Mouse (Mus musculus): Measurements from ENCODE around the gene Tex9. TPM values are rescaled to one million over a fixed set of nuclear protein-coding genes. Genes with fewer than 3 reads are reported as not detected.
"Not testable (repeated sequence)": the region's sequence is repeated elsewhere in the genome, so short reads cannot be mapped to it uniquely, and the experiment has no call there.

Gene Tex9
- polyA plus RNA-seq, 1 experiment from 2014 or later, result 55.4 TPM

GRCm38 (mm10) chr9:72468616-72469015 is 23.4 kb downstream of the Tex9 start:
- 93% methylated on average over 10 of the region's 10 CpGs for WGBS
- H3K4me3 ChIP-seq, result no peak overlapping the region
- H3K9me3 ChIP-seq (replicated peaks), result no peaks in the 10 kb centered on the region
- peaks cover 72% of the 10 kb centered on the region for H3K36me3 ChIP-seq
- no peaks in the 10 kb centered on the region for H3K4me1 ChIP-seq
- H3K27ac ChIP-seq, result no peak overlapping the region
- DNase-seq (ENCODE audit: low spot score), result no peak
- H3K27me3 ChIP-seq (ENCODE audit: low read depth, poor library complexity, severe bottlenecking), result no peaks in the 10 kb centered on the region

GRCm38 (mm10) chr9:72467551-72468407 is 24.2 kb downstream of the Tex9 start:
- Histone ChIP-seq H3K27me3 (ENCODE audit: low read depth, poor library complexity, severe bottlenecking) (no peaks in the 10 kb centered on the region), H3K36me3 (peaks cover 69% of the 10 kb centered on the region), H3K4me3 (no peak overlapping the region), H3K27ac (no peak overlapping the region), H3K9me3 (replicated peaks) (no peaks in the 10 kb centered on the region), H3K4me1 (no peaks in the 10 kb centered on the region)
- WGBS, result 71% methylated on average over 11 of the region's 11 CpGs
- no peak for DNase-seq (ENCODE audit: low spot score)

GRCm38 (mm10) chr9:72465754-72466181 is 26.2 kb downstream of the Tex9 start:
- H3K27ac ChIP-seq, result no peak overlapping the region
- 93% methylated on average over 4 of the region's 4 CpGs for WGBS

GRCm38 (mm10) chr9:72464806-72465205 is 27.2 kb downstream of the Tex9 start:
- Histone ChIP-seq H3K36me3 (peaks cover 70% of the 10 kb centered on the region), H3K27me3 (ENCODE audit: low read depth, poor library complexity, severe bottlenecking) (no peaks in the 10 kb centered on the region)
- WGBS, result 92% methylated on average over 1 of the region's 1 CpGs

More at GRCm38 (mm10) chr9:72465754-72466181, 26.2 kb downstream of the Tex9 start:
- Histone ChIP-seq H3K27me3 (ENCODE audit: low read depth, poor library complexity, severe bottlenecking) (no peaks in the 10 kb centered on the region), H3K36me3 (peaks cover 69% of the 10 kb centered on the region), H3K9me3 (replicated peaks) (no peaks in the 10 kb centered on the region), H3K4me1 (no peaks in the 10 kb centered on the region), H3K4me3 (no peak overlapping the region)
- no peak for DNase-seq (ENCODE audit: low spot score)

GRCm38 (mm10) chr9:72462427-72462826 is 29.6 kb downstream of the Tex9 start:
- H3K4me1 ChIP-seq, result no peaks in the 10 kb centered on the region
- no peak overlapping the region for H3K27ac ChIP-seq
- H3K4me3 ChIP-seq, result no peak overlapping the region
- peaks cover 78% of the 10 kb centered on the region for H3K36me3 ChIP-seq
- no peak for DNase-seq (ENCODE audit: low spot score)
- no peaks in the 10 kb centered on the region for H3K9me3 ChIP-seq (replicated peaks)
- WGBS, result 98% methylated on average over 2 of the region's 2 CpGs
- no peaks in the 10 kb centered on the region for H3K27me3 ChIP-seq (ENCODE audit: low read depth, poor library complexity, severe bottlenecking)

More at GRCm38 (mm10) chr9:72464806-72465205, 27.2 kb downstream of the Tex9 start:
- Histone ChIP-seq H3K4me1 (no peaks in the 10 kb centered on the region), H3K27ac (no peak overlapping the region), H3K9me3 (replicated peaks) (no peaks in the 10 kb centered on the region), H3K4me3 (no peak overlapping the region)
- DNase-seq (ENCODE audit: low spot score), result no peak

- H3K27ac ChIP-seq, result no peak overlapping the region
- no peak overlapping the region for H3K4me3 ChIP-seq
- H3K36me3 ChIP-seq, result peaks cover 84% of the 10 kb centered on the region
- no peak for DNase-seq (ENCODE audit: low spot score)
- no peaks in the 10 kb centered on the region for H3K9me3 ChIP-seq (replicated peaks)
- no peaks in the 10 kb centered on the region for H3K27me3 ChIP-seq (ENCODE audit: low read depth, poor library complexity, severe bottlenecking)
- WGBS, result 82% methylated on average over 3 of the region's 3 CpGs
- no peaks in the 10 kb centered on the region for H3K4me1 ChIP-seq
These were observed 31.2 kb downstream of the Tex9 start for GRCm38 (mm10) chr9:72460767-72461166.

GRCm38 (mm10) chr9:72459703-72460102 is 32.3 kb downstream of the Tex9 start:
- WGBS, result 90% methylated on average over 3 of the region's 3 CpGs
- Histone ChIP-seq H3K4me3 (no peak overlapping the region), H3K36me3 (peaks cover 91% of the 10 kb centered on the region), H3K9me3 (replicated peaks) (no peaks in the 10 kb centered on the region), H3K27me3 (ENCODE audit: low read depth, poor library complexity, severe bottlenecking) (no peaks in the 10 kb centered on the region), H3K27ac (no peak overlapping the region), H3K4me1 (no peaks in the 10 kb centered on the region)
- DNase-seq (ENCODE audit: low spot score), result no peak

GRCm38 (mm10) chr9:72458233-72458632 is 33.8 kb downstream of the Tex9 start:
- H3K4me1 ChIP-seq, result no peaks in the 10 kb centered on the region
- peaks cover 92% of the 10 kb centered on the region for H3K36me3 ChIP-seq
- H3K4me3 ChIP-seq, result no peak overlapping the region
- peak; percentile 57 for DNase-seq (ENCODE audit: low spot score)
- no peaks in the 10 kb centered on the region for H3K9me3 ChIP-seq (replicated peaks)
- no peaks in the 10 kb centered on the region for H3K27me3 ChIP-seq (ENCODE audit: low read depth, poor library complexity, severe bottlenecking)
- no peak overlapping the region for H3K27ac ChIP-seq
- WGBS, result 28% methylated on average over 5 of the region's 5 CpGs

GRCm38 (mm10) chr9:72456374-72456773 is 35.6 kb downstream of the Tex9 start:
- Histone ChIP-seq H3K4me3 (no peak overlapping the region), H3K9me3 (replicated peaks) (no peaks in the 10 kb centered on the region), H3K27me3 (ENCODE audit: low read depth, poor library complexity, severe bottlenecking) (no peaks in the 10 kb centered on the region), H3K36me3 (peaks cover 97% of the 10 kb centered on the region), H3K27ac (no peak overlapping the region), H3K4me1 (no peaks in the 10 kb centered on the region)
- no peak for DNase-seq (ENCODE audit: low spot score)
- WGBS, result 47% methylated on average over 1 of the region's 1 CpGs

GRCm38 (mm10) chr9:72454281-72454680 is 37.7 kb downstream of the Tex9 start:
- not testable (repeated sequence) for H3K4me1 ChIP-seq; H3K27me3 ChIP-seq (ENCODE audit: low read depth, poor library complexity, severe bottlenecking); H3K4me3 ChIP-seq; H3K9me3 ChIP-seq (replicated peaks); H3K27ac ChIP-seq; DNase-seq (ENCODE audit: low spot score)
- peaks cover 97% of the 10 kb centered on the region for H3K36me3 ChIP-seq

GRCm38 (mm10) chr9:72451111-72451510 is 40.9 kb downstream of the Tex9 start:
- no peak overlapping the region for H3K4me3 ChIP-seq
- H3K36me3 ChIP-seq, result peaks cover 97% of the 10 kb centered on the region
- 89% methylated on average over 6 of the region's 6 CpGs for WGBS
- DNase-seq (ENCODE audit: low spot score), result no peak
- no peaks in the 10 kb centered on the region for H3K9me3 ChIP-seq (replicated peaks)
- no peaks in the 10 kb centered on the region for H3K4me1 ChIP-seq
- H3K27me3 ChIP-seq (ENCODE audit: low read depth, poor library complexity, severe bottlenecking), result no peaks in the 10 kb centered on the region
- H3K27ac ChIP-seq, result no peak overlapping the region

GRCm38 (mm10) chr9:72450363-72450762 is 41.6 kb downstream of the Tex9 start:
- no peaks in the 10 kb centered on the region for H3K9me3 ChIP-seq (replicated peaks)
- H3K4me3 ChIP-seq, result no peak overlapping the region
- H3K27me3 ChIP-seq (ENCODE audit: low read depth, poor library complexity, severe bottlenecking), result no peaks in the 10 kb centered on the region
- peaks cover 97% of the 10 kb centered on the region for H3K36me3 ChIP-seq
- no peak for DNase-seq (ENCODE audit: low spot score)
- no peak overlapping the region for H3K27ac ChIP-seq
- 96% methylated on average over 1 of the region's 1 CpGs for WGBS
- no peaks in the 10 kb centered on the region for H3K4me1 ChIP-seq

- WGBS, result 98% methylated on average over 2 of the region's 2 CpGs
- peaks cover 97% of the 10 kb centered on the region for H3K36me3 ChIP-seq
- H3K4me1 ChIP-seq, result no peaks in the 10 kb centered on the region
- DNase-seq (ENCODE audit: low spot score), result no peak
- no peaks in the 10 kb centered on the region for H3K9me3 ChIP-seq (replicated peaks)
- H3K27ac ChIP-seq, result no peak overlapping the region
- no peak overlapping the region for H3K4me3 ChIP-seq
- H3K27me3 ChIP-seq (ENCODE audit: low read depth, poor library complexity, severe bottlenecking), result no peaks in the 10 kb centered on the region
These were observed 42.2 kb downstream of the Tex9 start for GRCm38 (mm10) chr9:72449841-72450240.

Measured in limb, embryonic 10.5 days (tissue).